Mouse (Mus musculus): Measurements from ENCODE around the gene Krt10. TPM values are rescaled to one million over a fixed set of nuclear protein-coding genes. Genes with fewer than 3 reads are reported as not detected.

Gene Krt10
- polyA plus RNA-seq, 1 experiment from 2014 or later: 18.4 TPM

- H3K9me3 ChIP-seq (ENCODE audit: control insufficient read depth, low read length): no peaks in the 10 kb centered on the region
- no peaks in the 10 kb centered on the region for H3K36me3 ChIP-seq (ENCODE audit: control insufficient read depth, insufficient read depth, low read length)
- no peak for ATAC-seq (ENCODE audit: insufficient number of reproducible peaks, insufficient read depth, low FRiP score, low read depth)
- H3K4me3 ChIP-seq (ENCODE audit: control insufficient read depth in 1 of 2, insufficient read depth in 1 of 2, low read depth in 1 of 2, low read length in 2 of 2): no peak overlapping the region
- H3K9ac ChIP-seq (ENCODE audit: low read length): no peak overlapping the region
- H3K27ac ChIP-seq (replicated peaks in 1 of 2; ENCODE audit: control insufficient read depth in 1 of 2, insufficient read depth in 1 of 2, low read depth in 2 of 2, low read length in 2 of 2): no peak overlapping the region
- no peak overlapping the region for H3K4me2 ChIP-seq (ENCODE audit: low read length)
- no peaks in the 10 kb centered on the region for H3K4me1 ChIP-seq (ENCODE audit: control insufficient read depth in 2 of 2, insufficient read depth in 2 of 2, low read length in 2 of 2)
- peaks cover 18% of the 10 kb centered on the region; the same call in 1 of the 2 replicates for H3K27me3 ChIP-seq (ENCODE audit: control insufficient read depth, insufficient read depth, low read length)
- 41% methylated on average over 3 of the region's 3 CpGs for WGBS
Observed at GRCm38 (mm10) chr11:99396034-99396433, 6.9 kb upstream of the Krt10 start.

GRCm38 (mm10) chr11:99392492-99392891 is 3.3 kb upstream of the Krt10 start:
- no peak for ATAC-seq (ENCODE audit: insufficient number of reproducible peaks, insufficient read depth, low FRiP score, low read depth)
- Histone ChIP-seq H3K9ac (ENCODE audit: low read length) (no peak overlapping the region), H3K9me3 (ENCODE audit: control insufficient read depth, low read length) (no peaks in the 10 kb centered on the region), H3K36me3 (ENCODE audit: control insufficient read depth, insufficient read depth, low read length) (no peaks in the 10 kb centered on the region), H3K27me3 (ENCODE audit: control insufficient read depth, insufficient read depth, low read length) (peaks cover 6% of the 10 kb centered on the region; the same call in 1 of the 2 replicates), H3K4me2 (ENCODE audit: low read length) (no peak overlapping the region), H3K4me1 (ENCODE audit: control insufficient read depth in 2 of 2, insufficient read depth in 2 of 2, low read length in 2 of 2) (no peaks in the 10 kb centered on the region), H3K4me3 (ENCODE audit: control insufficient read depth in 1 of 2, insufficient read depth in 1 of 2, low read depth in 1 of 2, low read length in 2 of 2) (no peak overlapping the region), H3K27ac (replicated peaks in 1 of 2; ENCODE audit: control insufficient read depth in 1 of 2, insufficient read depth in 1 of 2, low read depth in 2 of 2, low read length in 2 of 2) (no peak overlapping the region)
- WGBS: 83% methylated on average over 10 of the region's 10 CpGs

GRCm38 (mm10) chr11:99391375-99391774 is 2.2 kb upstream of the Krt10 start:
- no peak for ATAC-seq (ENCODE audit: insufficient number of reproducible peaks, insufficient read depth, low FRiP score, low read depth)
- Histone ChIP-seq H3K9me3 (ENCODE audit: control insufficient read depth, low read length) (no peaks in the 10 kb centered on the region), H3K4me1 (ENCODE audit: control insufficient read depth in 2 of 2, insufficient read depth in 2 of 2, low read length in 2 of 2) (no peaks in the 10 kb centered on the region), H3K27ac (replicated peaks in 1 of 2; ENCODE audit: control insufficient read depth in 1 of 2, insufficient read depth in 1 of 2, low read depth in 2 of 2, low read length in 2 of 2) (no peak overlapping the region), H3K9ac (ENCODE audit: low read length) (no peak overlapping the region), H3K4me3 (ENCODE audit: control insufficient read depth in 1 of 2, insufficient read depth in 1 of 2, low read depth in 1 of 2, low read length in 2 of 2) (no peak overlapping the region), H3K36me3 (ENCODE audit: control insufficient read depth, insufficient read depth, low read length) (no peaks in the 10 kb centered on the region), H3K4me2 (ENCODE audit: low read length) (no peak overlapping the region), H3K27me3 (ENCODE audit: control insufficient read depth, insufficient read depth, low read length) (no peaks in the 10 kb centered on the region; the same call in 1 of the 2 replicates)
- WGBS: 70% methylated on average over 6 of the region's 6 CpGs

- WGBS: 55% methylated on average over 7 of the region's 7 CpGs
- no peak for ATAC-seq (ENCODE audit: insufficient number of reproducible peaks, insufficient read depth, low FRiP score, low read depth)
- Histone ChIP-seq H3K36me3 (ENCODE audit: control insufficient read depth, insufficient read depth, low read length) (no peaks in the 10 kb centered on the region), H3K4me3 (ENCODE audit: control insufficient read depth in 1 of 2, insufficient read depth in 1 of 2, low read depth in 1 of 2, low read length in 2 of 2) (no peak overlapping the region), H3K27ac (replicated peaks in 1 of 2; ENCODE audit: control insufficient read depth in 1 of 2, insufficient read depth in 1 of 2, low read depth in 2 of 2, low read length in 2 of 2) (no peak overlapping the region), H3K27me3 (ENCODE audit: control insufficient read depth, insufficient read depth, low read length) (no peaks in the 10 kb centered on the region; the same call in 1 of the 2 replicates), H3K4me2 (ENCODE audit: low read length) (no peak overlapping the region), H3K9me3 (ENCODE audit: control insufficient read depth, low read length) (no peaks in the 10 kb centered on the region), H3K4me1 (ENCODE audit: control insufficient read depth in 2 of 2, insufficient read depth in 2 of 2, low read length in 2 of 2) (no peaks in the 10 kb centered on the region), H3K9ac (ENCODE audit: low read length) (no peak overlapping the region)
Observed at GRCm38 (mm10) chr11:99390866-99391265, 1.7 kb upstream of the Krt10 start.

GRCm38 (mm10) chr11:99388661-99389060 is 503 bp downstream of the Krt10 start:
- Histone ChIP-seq H3K9me3 (ENCODE audit: control insufficient read depth, low read length) (no peaks in the 10 kb centered on the region), H3K9ac (ENCODE audit: low read length) (no peak overlapping the region), H3K4me3 (ENCODE audit: control insufficient read depth in 1 of 2, insufficient read depth in 1 of 2, low read depth in 1 of 2, low read length in 2 of 2) (no peak overlapping the region), H3K27ac (replicated peaks in 1 of 2; ENCODE audit: control insufficient read depth in 1 of 2, insufficient read depth in 1 of 2, low read depth in 2 of 2, low read length in 2 of 2) (no peak overlapping the region), H3K4me1 (ENCODE audit: control insufficient read depth in 2 of 2, insufficient read depth in 2 of 2, low read length in 2 of 2) (no peaks in the 10 kb centered on the region), H3K27me3 (ENCODE audit: control insufficient read depth, insufficient read depth, low read length) (peaks cover 5% of the 10 kb centered on the region), H3K4me2 (ENCODE audit: low read length) (no peak overlapping the region), H3K36me3 (ENCODE audit: control insufficient read depth, insufficient read depth, low read length) (no peaks in the 10 kb centered on the region)
- ATAC-seq (ENCODE audit: insufficient number of reproducible peaks, insufficient read depth, low FRiP score, low read depth): no peak
- WGBS: 91% methylated on average over 18 of the region's 18 CpGs

GRCm38 (mm10) chr11:99385813-99386721 is 3.1 kb downstream of the Krt10 start:
- peaks cover 22% of the 10 kb centered on the region for H3K27me3 ChIP-seq (ENCODE audit: control insufficient read depth, insufficient read depth, low read length)
- H3K4me1 ChIP-seq (ENCODE audit: control insufficient read depth in 2 of 2, insufficient read depth in 2 of 2, low read length in 2 of 2): no peaks in the 10 kb centered on the region
- no peaks in the 10 kb centered on the region for H3K36me3 ChIP-seq (ENCODE audit: control insufficient read depth, insufficient read depth, low read length)
- ATAC-seq (ENCODE audit: insufficient number of reproducible peaks, insufficient read depth, low FRiP score, low read depth): peak; percentile 64
- peak overlapping the region; percentile 66 for H3K4me2 ChIP-seq (ENCODE audit: low read length)
- H3K4me3 ChIP-seq (ENCODE audit: control insufficient read depth in 1 of 2, insufficient read depth in 1 of 2, low read depth in 1 of 2, low read length in 2 of 2): peak overlapping the region; percentile 64 to 75
- WGBS: 2% methylated on average over 71 of the region's 71 CpGs
- peak overlapping the region; percentile 75 for H3K9ac ChIP-seq (ENCODE audit: low read length)
- no peaks in the 10 kb centered on the region for H3K9me3 ChIP-seq (ENCODE audit: control insufficient read depth, low read length)
- H3K27ac ChIP-seq (replicated peaks in 1 of 2; ENCODE audit: control insufficient read depth in 1 of 2, insufficient read depth in 1 of 2, low read depth in 2 of 2, low read length in 2 of 2): peak overlapping the region; percentile 97

- WGBS: 23% methylated on average over 5 of the region's 5 CpGs
Observed at GRCm38 (mm10) chr11:99379568-99379967, 9.6 kb downstream of the Krt10 start.

More at GRCm38 (mm10) chr11:99379568-99379967, 9.6 kb downstream of the Krt10 start:
- H3K4me2 ChIP-seq (ENCODE audit: low read length): no peak overlapping the region
- H3K4me3 ChIP-seq (ENCODE audit: control insufficient read depth in 1 of 2, insufficient read depth in 1 of 2, low read depth in 1 of 2, low read length in 2 of 2): no peak overlapping the region
- H3K4me1 ChIP-seq (ENCODE audit: control insufficient read depth in 2 of 2, insufficient read depth in 2 of 2, low read length in 2 of 2): no peaks in the 10 kb centered on the region
- no peaks in the 10 kb centered on the region for H3K9me3 ChIP-seq (ENCODE audit: control insufficient read depth, low read length)
- peaks cover 26% of the 10 kb centered on the region for H3K27me3 ChIP-seq (ENCODE audit: control insufficient read depth, insufficient read depth, low read length)
- no peak for ATAC-seq (ENCODE audit: insufficient number of reproducible peaks, insufficient read depth, low FRiP score, low read depth)
- H3K27ac ChIP-seq (replicated peaks in 1 of 2; ENCODE audit: control insufficient read depth in 1 of 2, insufficient read depth in 1 of 2, low read depth in 2 of 2, low read length in 2 of 2): no peak overlapping the region
- no peak overlapping the region for H3K9ac ChIP-seq (ENCODE audit: low read length)
- H3K36me3 ChIP-seq (ENCODE audit: control insufficient read depth, insufficient read depth, low read length): no peaks in the 10 kb centered on the region
